Mouse (Mus musculus): ENCODE measurements around the gene Vmn1r143. TPM values are rescaled to one million over a fixed set of nuclear protein-coding genes. Genes with fewer than 3 reads are reported as not detected.
"Not testable (repeated sequence)": the region's sequence is repeated elsewhere in the genome, so short reads cannot be mapped to it uniquely, and the experiment has no call there.

Vmn1r143 gene
- polyA plus RNA-seq (2015; fragmentation: Nextera tagmentation; extraction: Ambion mirVana): not detected in 2 replicates

DNA sequence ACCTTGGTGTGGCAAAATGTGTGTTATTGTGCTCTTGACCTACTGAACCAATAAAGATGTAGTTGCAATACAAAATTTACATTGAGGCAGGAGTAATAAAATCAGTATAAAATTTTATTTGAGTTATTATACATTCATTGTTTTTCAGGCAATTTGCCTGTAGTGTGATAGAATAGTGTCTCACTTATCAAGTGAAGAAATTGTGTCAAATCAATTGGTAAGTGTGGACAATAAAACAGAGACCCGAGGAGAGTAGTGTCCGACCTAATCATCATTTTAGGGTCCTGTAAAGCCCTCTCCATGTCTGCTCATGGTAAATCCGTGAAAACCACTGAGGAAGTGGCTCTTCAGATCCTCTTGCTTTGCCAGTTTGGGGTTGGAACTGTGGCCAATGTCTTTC lies at the start of gene Vmn1r143:
Gene Vmn1r143, plus strand, starts transcription at position 301 of the 400 bp plus-strand sequence.
- not testable (repeated sequence) for H3K4me2 ChIP-seq; H3K4me3 ChIP-seq; H3K9me3 ChIP-seq; H3K27me3 ChIP-seq; H3K4me1 ChIP-seq (replicated peaks); H3K27ac ChIP-seq; ATAC-seq (ENCODE audit: low FRiP score); H3K36me3 ChIP-seq; H3K9ac ChIP-seq
- no CpG with 5 or more reads among the region's 3 CpGs for WGBS

DNA sequence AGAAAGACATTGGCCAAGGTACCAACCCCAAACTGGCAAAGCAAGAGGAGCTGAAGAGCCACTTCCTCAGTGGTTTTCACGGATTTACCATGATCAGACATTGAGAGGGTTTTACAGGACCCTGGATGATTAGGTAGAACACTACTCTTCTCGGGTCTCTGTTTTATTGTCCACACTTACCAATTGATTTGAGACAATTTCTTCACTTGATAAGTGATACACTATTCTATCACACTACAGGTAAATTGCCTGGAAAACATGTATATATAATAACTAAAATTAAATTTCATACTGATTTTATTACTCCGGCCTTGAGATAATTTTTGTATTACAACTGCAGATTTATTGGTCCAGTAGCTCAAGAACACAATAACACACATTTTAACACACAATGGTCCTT lies 25.2 kb upstream of the Vmn1r143 start, which contains the start of gene Vmn1r142:
Gene Vmn1r142, minus strand, starts transcription at position 101 of the 400 bp plus-strand sequence.
- not testable (repeated sequence) for H3K4me2 ChIP-seq; H3K27ac ChIP-seq; H3K36me3 ChIP-seq; H3K9ac ChIP-seq; ATAC-seq (ENCODE audit: low FRiP score); H3K4me3 ChIP-seq; H3K4me1 ChIP-seq (replicated peaks); H3K9me3 ChIP-seq; H3K27me3 ChIP-seq
- WGBS: no CpG with 5 or more reads among the region's 3 CpGs

DNA sequence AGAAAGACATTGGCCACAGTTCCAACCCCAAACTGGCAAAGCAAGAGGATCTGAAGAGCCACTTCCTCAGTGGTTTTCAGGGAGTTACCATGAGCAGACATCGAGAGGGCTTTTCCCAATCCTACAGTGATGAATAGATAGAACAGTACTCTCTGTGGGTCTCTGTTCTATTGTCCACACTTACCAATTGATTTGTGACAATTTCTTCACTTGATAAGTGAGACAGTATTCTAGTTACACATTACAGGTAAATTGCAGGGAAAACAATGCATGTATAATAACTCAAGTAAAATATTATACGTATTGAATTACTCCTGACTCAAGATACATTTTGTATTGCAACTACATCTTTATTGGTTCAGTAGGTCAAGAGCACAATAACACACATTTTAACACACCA lies 12.0 kb downstream of the Vmn1r143 start, which contains the start of gene Gm8653:
Gene Gm8653, minus strand, starts transcription at position 101 of the 400 bp plus-strand sequence.
- ATAC-seq (ENCODE audit: low FRiP score); H3K27ac ChIP-seq; H3K36me3 ChIP-seq; H3K27me3 ChIP-seq; H3K9me3 ChIP-seq; H3K4me3 ChIP-seq; H3K4me2 ChIP-seq; H3K9ac ChIP-seq; H3K4me1 ChIP-seq (replicated peaks): not testable (repeated sequence)
- WGBS: no CpG with 5 or more reads among the region's 2 CpGs

DNA sequence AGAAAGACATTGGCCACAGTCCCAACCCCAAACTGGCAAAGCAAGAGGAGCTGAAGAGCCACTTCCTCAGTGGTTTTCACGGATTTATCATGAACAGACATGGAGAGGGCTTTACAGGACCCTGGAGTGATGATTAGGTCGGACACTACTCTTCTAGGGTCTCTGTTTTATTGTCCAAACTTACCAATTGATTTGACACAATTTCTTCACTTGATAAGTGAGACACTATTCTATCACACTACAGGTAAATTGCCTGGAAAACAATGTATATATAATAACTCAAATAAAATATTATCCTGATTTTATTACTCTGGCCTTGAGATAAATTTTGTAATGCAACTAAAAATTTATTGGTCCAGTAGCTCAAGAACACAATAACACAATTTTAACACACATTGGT lies 40.2 kb downstream of the Vmn1r143 start, which contains the start of gene Gm8453:
Gene Gm8453, minus strand, starts transcription at position 101 of the 400 bp plus-strand sequence.
- not testable (repeated sequence) for H3K27ac ChIP-seq; H3K27me3 ChIP-seq; H3K4me2 ChIP-seq; H3K36me3 ChIP-seq; H3K4me3 ChIP-seq; H3K9me3 ChIP-seq; H3K4me1 ChIP-seq (replicated peaks); ATAC-seq (ENCODE audit: low FRiP score); H3K9ac ChIP-seq
- WGBS: 27% methylated on average over 2 of the region's 2 CpGs

Other genes starting within 250 kb of the Vmn1r143 start
- gene Vmn1r137, start 194.8 kb upstream of the Vmn1r143 start, polyA plus RNA-seq (2015; fragmentation: Nextera tagmentation; extraction: Ambion mirVana): not detected in 2 replicates
- gene Vmn1r138, start 160.5 kb upstream of the Vmn1r143 start, polyA plus RNA-seq (2015; fragmentation: Nextera tagmentation; extraction: Ambion mirVana): not detected in 2 replicates
- not detected in 2 replicates for gene Gm6176, start 133.1 kb upstream of the Vmn1r143 start, polyA plus RNA-seq (2015; fragmentation: Nextera tagmentation; extraction: Ambion mirVana)
- not detected in 2 replicates for gene Vmn1r139, start 120.3 kb upstream of the Vmn1r143 start, polyA plus RNA-seq (2015; fragmentation: Nextera tagmentation; extraction: Ambion mirVana)
- not detected in 2 replicates for gene Gm16451, start 71.1 kb upstream of the Vmn1r143 start, polyA plus RNA-seq (2015; fragmentation: Nextera tagmentation; extraction: Ambion mirVana)
- gene Gm10666, start 54.6 kb upstream of the Vmn1r143 start, polyA plus RNA-seq (2015; fragmentation: Nextera tagmentation; extraction: Ambion mirVana): not detected in 2 replicates
- gene Vmn1r142, start 25.3 kb upstream of the Vmn1r143 start, polyA plus RNA-seq (2015; fragmentation: Nextera tagmentation; extraction: Ambion mirVana): not detected in 2 replicates
- not detected in 2 replicates for gene Gm8653, start 11.9 kb downstream of the Vmn1r143 start, polyA plus RNA-seq (2015; fragmentation: Nextera tagmentation; extraction: Ambion mirVana)
- not detected in 2 replicates for gene Gm8453, start 40.1 kb downstream of the Vmn1r143 start, polyA plus RNA-seq (2015; fragmentation: Nextera tagmentation; extraction: Ambion mirVana)
- not detected in 2 replicates for gene Gm4187, start 140.3 kb downstream of the Vmn1r143 start, polyA plus RNA-seq (2015; fragmentation: Nextera tagmentation; extraction: Ambion mirVana)
- gene Gm8660, start 181.7 kb downstream of the Vmn1r143 start, polyA plus RNA-seq (2015; fragmentation: Nextera tagmentation; extraction: Ambion mirVana): not detected in 2 replicates
- gene Vmn1r148, start 224.2 kb downstream of the Vmn1r143 start, polyA plus RNA-seq (2015; fragmentation: Nextera tagmentation; extraction: Ambion mirVana): not detected in 2 replicates
- not detected in 2 replicates for gene Vmn1r149, start 248.9 kb downstream of the Vmn1r143 start, polyA plus RNA-seq (2015; fragmentation: Nextera tagmentation; extraction: Ambion mirVana)

All from hindbrain, embryonic 13.5 days (tissue).